Mouse (Mus musculus): Measurements from ENCODE around the gene Kcne3.

DNA sequence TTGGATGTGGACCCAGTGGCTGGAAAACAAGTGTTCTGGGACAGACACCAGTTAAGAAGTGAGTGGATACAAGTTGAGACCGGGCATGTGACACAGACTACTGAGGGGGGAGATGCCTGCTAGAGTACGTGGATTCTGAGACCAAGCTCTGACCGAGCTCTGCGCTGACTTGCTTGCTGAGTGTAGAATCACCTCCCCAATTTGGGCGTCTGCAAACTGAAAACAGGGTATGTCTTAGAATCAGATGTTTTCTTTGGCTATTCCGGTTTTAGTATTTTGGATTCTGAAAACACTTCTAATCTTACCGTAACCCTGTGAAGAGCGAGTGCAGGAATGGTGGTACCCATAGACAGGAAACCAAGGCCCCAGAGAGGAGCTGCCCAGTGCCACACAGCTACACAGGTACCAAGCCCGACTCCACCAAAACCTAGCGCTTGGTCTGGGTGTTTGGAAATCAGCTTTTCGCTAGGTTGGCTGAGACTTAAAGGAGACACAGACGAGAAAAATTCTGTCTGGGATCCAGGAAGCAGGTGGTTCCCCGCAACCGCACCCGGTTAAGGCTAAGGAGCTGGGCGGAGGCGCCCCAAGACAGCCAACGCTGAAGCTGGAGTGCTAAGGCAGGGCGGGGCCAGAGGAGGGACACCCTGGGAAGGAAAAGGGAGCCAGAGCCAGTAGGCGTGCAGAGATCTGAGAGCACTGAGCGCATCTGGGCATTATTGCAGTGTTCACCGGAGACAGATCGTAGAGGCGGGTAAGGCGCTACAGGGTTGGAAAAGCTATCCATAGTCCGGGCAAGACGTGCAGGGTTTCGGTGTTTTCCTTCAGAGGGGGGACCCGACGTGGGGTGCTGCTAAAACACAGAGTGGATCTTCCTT, 2.0 kb downstream of the Kcne3 start:
- TF ChIP-seq CTCF (IDR thresholded peaks at IDR 0.05; ENCODE audit: low read depth) (no peak), EP300 (IDR thresholded peaks at IDR 0.05; ENCODE audit: low read depth) (no peak)

All from liver, embryonic 14.5 days (tissue).